Mouse (Mus musculus) brain, embryonic 14.5 days (tissue): ENCODE measurements around the gene Sept9.

Experiments used
- CTCF ChIP-seq: fragments of 200-500 bp; IDR thresholded peaks from 2 replicates; pipeline ENCODE4 v1.5.1; 2012; ENCODE audit warnings: inconsistent platforms, mild to moderate bottlenecking, moderate library complexity, borderline replicate concordance; ENCODE audit not compliant: insufficient read depth, insufficient read length; ENCODE audit errors: extremely low read depth
- POLR2A ChIP-seq: fragments of 200-500 bp; IDR thresholded peaks from 2 replicates; pipeline ENCODE4 v1.6.1; 2012; ENCODE audit warnings: mild to moderate bottlenecking, inconsistent platforms, borderline replicate concordance; ENCODE audit not compliant: poor library complexity, insufficient read depth, insufficient read length, severe bottlenecking; ENCODE audit errors: extremely low read depth

DNA sequence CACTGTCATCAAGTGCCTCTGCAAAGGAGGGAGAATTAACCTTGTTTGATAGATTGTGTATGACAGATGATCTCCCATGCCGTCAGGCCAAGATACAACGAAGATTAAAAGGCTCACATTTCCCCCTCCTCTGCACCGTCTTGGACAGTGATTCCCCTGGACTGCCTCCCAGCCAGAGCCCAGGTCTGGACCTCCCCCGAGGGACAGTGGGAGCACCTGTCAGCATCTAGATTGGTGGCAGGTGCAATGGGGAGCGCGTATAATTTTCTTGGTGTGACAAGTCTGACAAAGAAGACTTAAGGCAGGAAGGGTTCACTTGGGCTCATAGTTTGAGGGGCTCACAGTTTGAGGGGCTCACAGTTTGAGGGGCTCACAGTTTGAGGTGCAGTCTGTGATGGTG lies 35.7 kb upstream of the Sept9 start:
- TF ChIP-seq POLR2A, result no peak
- TF ChIP-seq CTCF, result no peak
